8 mouse cellular contexts compared by ENCODE assay signal in genomic region chr3:104781471-104781903, GRCm38 (mm10). TPM values are rescaled to one million over a fixed set of nuclear protein-coding genes. Genes with fewer than 3 reads are reported as not detected.
DNase-seq lines count a peak whose midpoint lies in the region; ATAC-seq and TF ChIP-seq lines count a peak whose summit lies in the region.

Gene Fam19a3 (minus strand): TSS chr3:104781840.

- peak within 1 kb of the TSS; percentile 88 for H3K4me2 ChIP-seq in forebrain, embryonic 15.5 days (replicated peaks)
- H3K4me2 ChIP-seq in hindbrain, embryonic 14.5 days (replicated peaks), result peak within 1 kb of the TSS; percentile 63
- H3K4me2 ChIP-seq in liver, embryonic 14.5 days (ENCODE audit: low read depth), result peak within 1 kb of the TSS; percentile 74
- peak within 1 kb of the TSS; percentile 78 for H3K4me2 ChIP-seq in neural tube, embryonic 13.5 days

- no peak within 1 kb of the TSS for H3K27ac ChIP-seq in forebrain, embryonic 15.5 days (replicated peaks)
- H3K27ac ChIP-seq in hindbrain, embryonic 14.5 days, result no peak within 1 kb of the TSS
- no peak within 1 kb of the TSS for H3K27ac ChIP-seq in liver, embryonic 14.5 days
- H3K27ac ChIP-seq in neural tube, embryonic 13.5 days (replicated peaks), result no peak within 1 kb of the TSS

- ATAC-seq in forebrain, embryonic 15.5 days (replicated peaks), result no peak
- ATAC-seq in hindbrain, embryonic 14.5 days (ENCODE audit: low FRiP score), result no peak
- no peak for ATAC-seq in liver, embryonic 14.5 days (ENCODE audit: insufficient read depth)
- ATAC-seq in neural tube, embryonic 13.5 days (ENCODE audit: low read depth), result no peak

- TF ChIP-seq EP300 in liver, embryonic 14.5 days (IDR thresholded peaks at IDR 0.05; ENCODE audit: low read depth), result no peak

- peaks cover 23% of the 10 kb centered on the region for H3K4me1 ChIP-seq in forebrain, embryonic 15.5 days
- peaks cover 14% of the 10 kb centered on the region for H3K4me1 ChIP-seq in hindbrain, embryonic 14.5 days (replicated peaks; ENCODE audit: control insufficient read depth, insufficient read depth, low read length)
- H3K4me1 ChIP-seq in liver, embryonic 14.5 days (replicated peaks; ENCODE audit: control insufficient read depth in 2 of 2, insufficient read depth in 2 of 2, low read length in 1 of 2), result peaks cover 0 to 1% of the 10 kb centered on the region in 2 experiments; a peak in 1 of 4 replicates
- H3K4me1 ChIP-seq in neural tube, embryonic 13.5 days (replicated peaks), result peaks cover 29% of the 10 kb centered on the region

- H3K9ac ChIP-seq in forebrain, embryonic 15.5 days (replicated peaks), result peak within 1 kb of the TSS; percentile 35
- H3K9ac ChIP-seq in hindbrain, embryonic 14.5 days, result peak within 1 kb of the TSS; percentile 41
- H3K9ac ChIP-seq in liver, embryonic 14.5 days (replicated peaks), result no peak within 1 kb of the TSS
- H3K9ac ChIP-seq in neural tube, embryonic 13.5 days, result peak within 1 kb of the TSS; percentile 64

- no peaks in the 10 kb centered on the region for H3K36me3 ChIP-seq in forebrain, embryonic 15.5 days
- no peaks in the 10 kb centered on the region for H3K36me3 ChIP-seq in hindbrain, embryonic 14.5 days (replicated peaks; ENCODE audit: control insufficient read depth, insufficient read depth)
- H3K36me3 ChIP-seq in liver, embryonic 14.5 days (replicated peaks; ENCODE audit: control insufficient read depth, insufficient read depth, low read depth), result no peaks in the 10 kb centered on the region
- H3K36me3 ChIP-seq in neural tube, embryonic 13.5 days, result no peaks in the 10 kb centered on the region

- no peaks in the 10 kb centered on the region for H3K9me3 ChIP-seq in forebrain, embryonic 15.5 days
- no peaks in the 10 kb centered on the region for H3K9me3 ChIP-seq in hindbrain, embryonic 14.5 days (ENCODE audit: control insufficient read depth, low read length)
- H3K9me3 ChIP-seq in liver, embryonic 14.5 days (ENCODE audit: control insufficient read depth, low read length), result no peaks in the 10 kb centered on the region
- no peaks in the 10 kb centered on the region for H3K9me3 ChIP-seq in neural tube, embryonic 13.5 days

- H3K4me3 ChIP-seq in forebrain, embryonic 15.5 days, result peak within 1 kb of the TSS; percentile 45
- peak within 1 kb of the TSS; percentile 33 for H3K4me3 ChIP-seq in hindbrain, embryonic 14.5 days (replicated peaks; ENCODE audit: low read length)
- H3K4me3 ChIP-seq in liver, embryonic 14.5 days (ENCODE audit: insufficient read depth in 1 of 2, low read depth in 2 of 2, low read length in 2 of 2), result peak within 1 kb of the TSS; percentile 16 to 46
- peak within 1 kb of the TSS; percentile 43 for H3K4me3 ChIP-seq in neural tube, embryonic 13.5 days

- 2% methylated on average over 26 of the region's 26 CpGs for WGBS in forebrain, embryonic 15.5 days
- WGBS in hindbrain, embryonic 14.5 days, result 0% methylated on average over 26 of the region's 26 CpGs
- under 1% methylated on average over 26 of the region's 26 CpGs for WGBS in liver, embryonic 14.5 days (ENCODE audit: insufficient replicate concordance)
- under 1% methylated on average over 26 of the region's 26 CpGs for WGBS in neural tube, embryonic 13.5 days

- H3K27me3 ChIP-seq in forebrain, embryonic 15.5 days, result peaks cover 78% of the 10 kb centered on the region
- peaks cover 89% of the 10 kb centered on the region for H3K27me3 ChIP-seq in hindbrain, embryonic 14.5 days (ENCODE audit: control insufficient read depth, insufficient read depth, low read length)
- H3K27me3 ChIP-seq in liver, embryonic 14.5 days (ENCODE audit: control insufficient read depth, insufficient read depth, low read length), result peaks cover 76% of the 10 kb centered on the region
- H3K27me3 ChIP-seq in neural tube, embryonic 13.5 days, result peaks cover 96% of the 10 kb centered on the region

- DNase-seq in spleen, postnatal 36 days (ENCODE audit: low spot score in 2 of 2), result peak; percentile 32 to 36
- DNase-seq in spleen, postnatal 10 days (ENCODE audit: low spot score in 2 of 2), result no peak
- DNase-seq in hindbrain, embryonic 14.5 days (ENCODE audit: low spot score), result no peak
- no peak for DNase-seq in liver, embryonic 14.5 days (ENCODE audit: low read depth in 3 of 3, low spot score in 3 of 3)
- DNase-seq in cerebellum, adult 8-10 months, result no peak
- DNase-seq in frontal cortex, postnatal 14 days (ENCODE audit: low spot score in 2 of 2), result no peak

- TF ChIP-seq CTCF in liver, embryonic 14.5 days (IDR thresholded peaks at IDR 0.05; ENCODE audit: low read depth), result no peak

RNA-seq across cellular contexts. Expression of gene Fam19a3, which starts in this region (rescaled TPM):
- 0.06 and 0.11 TPM in 2 replicates for polyA plus RNA-seq in forebrain, embryonic 15.5 days (2015; fragmentation: Nextera tagmentation; extraction: Ambion mirVana)
- 0.04 and 0.07 TPM in 2 replicates for polyA plus RNA-seq in hindbrain, embryonic 14.5 days (2014; fragmentation: Nextera tagmentation; extraction: Ambion mirVana)
- polyA plus RNA-seq in liver, embryonic 14.5 days (2012; rRNA removed), result 0.01 TPM in 1 of 2 replicates, not detected in the other
- polyA plus RNA-seq in liver, embryonic 14.5 days (2014; fragmentation: Nextera tagmentation; extraction: Ambion mirVana), result not detected in 2 replicates
- polyA plus RNA-seq in neural tube, embryonic 13.5 days (2015; fragmentation: Nextera tagmentation; extraction: Ambion mirVana), result not detected in 2 replicates

Comparison
In these comparisons a context has a peak if more than half of its experiments do, and no peak if none do; other contexts are left out.
1. DNase-seq: peak in spleen, postnatal 36 days (2 of 2); none in spleen, postnatal 10 days (0 of 2), hindbrain, embryonic 14.5 days (single experiment), liver, embryonic 14.5 days (0 of 3), cerebellum, adult 8-10 months (single experiment) and frontal cortex, postnatal 14 days (0 of 2).
2. Peak in every context shown above with its lines, with median percentiles within 50 percentile points of each other: H3K4me2 ChIP-seq and H3K4me3 ChIP-seq.